Mouse (Mus musculus) heart, postnatal 0 days (tissue): Measurements from ENCODE around the gene Tmem117.

ENCODE experiments used
- CTCF ChIP-seq: IDR thresholded peaks from 2 replicates; pipeline ENCODE4 v1.5.1; 2016; ENCODE audit warnings: antibody characterized with exemption, control low read depth, low read depth
- EP300 ChIP-seq: IDR thresholded peaks from 2 replicates; pipeline ENCODE4 v1.6.1; 2016; ENCODE audit warnings: antibody characterized with exemption, low read depth

- TF ChIP-seq CTCF (no peak), EP300 (no peak)
These were observed 420.2 kb downstream of the Tmem117 start for GRCm38 (mm10) chr15:95049171-95049729.
